Mouse (Mus musculus): Measurements from ENCODE around the gene Alpk3.

Gene Alpk3

GRCm38 (mm10) chr7:81074546-81074945 lies 17.1 kb downstream of the Alpk3 start:
- DNase-seq (ENCODE audit: low read depth) = no peak

DNA sequence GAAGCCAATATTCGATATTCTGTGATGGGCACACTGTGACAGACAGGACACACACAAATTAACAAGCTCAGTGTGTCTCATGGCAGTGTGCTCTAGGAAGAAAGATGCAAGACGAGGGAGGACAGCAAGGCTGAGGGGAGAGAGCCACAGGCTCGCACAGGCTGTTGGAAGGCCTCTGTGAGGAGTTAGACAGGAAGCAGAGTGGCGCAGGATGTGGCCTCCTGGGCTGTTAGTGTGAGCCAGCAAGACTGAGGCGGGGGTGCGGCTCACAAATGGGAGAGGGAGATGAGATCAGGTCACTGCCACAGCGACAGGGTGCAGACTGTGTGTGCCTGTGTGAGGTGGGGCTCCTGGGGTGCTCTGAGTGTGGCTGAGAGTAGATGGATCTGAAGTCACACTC lies 17.9 kb downstream of the Alpk3 start:
- no peak for DNase-seq (ENCODE audit: low read depth)

GRCm38 (mm10) chr7:81075732-81076131 lies 18.3 kb downstream of the Alpk3 start:
- no peak for DNase-seq (ENCODE audit: low read depth)

GRCm38 (mm10) chr7:81077009-81077408 lies 19.6 kb downstream of the Alpk3 start:
- no peak for DNase-seq (ENCODE audit: low read depth)

DNA sequence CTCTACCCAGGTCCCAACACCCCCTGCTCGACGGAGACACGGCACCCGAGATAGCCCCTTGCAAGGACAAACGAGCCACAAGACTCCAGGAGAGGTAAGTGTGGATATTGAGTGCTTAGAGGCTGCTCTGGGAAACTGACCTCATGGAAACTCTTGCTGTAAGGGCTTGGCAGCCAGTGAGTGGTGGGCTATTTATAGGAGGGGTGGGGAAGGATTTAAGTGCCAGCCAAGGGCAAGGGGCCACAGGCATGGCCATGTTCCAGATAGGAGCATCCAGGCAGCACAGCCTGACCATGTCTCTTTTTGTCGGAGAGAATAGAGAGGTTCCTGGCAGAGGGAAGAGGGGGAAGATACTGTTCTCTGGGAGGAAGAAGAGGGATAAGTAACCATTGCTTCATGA lies 21.3 kb downstream of the Alpk3 start:
- DNase-seq (ENCODE audit: low read depth) = no peak

GRCm38 (mm10) chr7:81093420-81093965 lies 36.1 kb downstream of the Alpk3 start:
- no peak for DNase-seq (ENCODE audit: low read depth)

GRCm38 (mm10) chr7:81094104-81094757 lies 36.8 kb downstream of the Alpk3 start:
- no peak for DNase-seq (ENCODE audit: low read depth)

DNA sequence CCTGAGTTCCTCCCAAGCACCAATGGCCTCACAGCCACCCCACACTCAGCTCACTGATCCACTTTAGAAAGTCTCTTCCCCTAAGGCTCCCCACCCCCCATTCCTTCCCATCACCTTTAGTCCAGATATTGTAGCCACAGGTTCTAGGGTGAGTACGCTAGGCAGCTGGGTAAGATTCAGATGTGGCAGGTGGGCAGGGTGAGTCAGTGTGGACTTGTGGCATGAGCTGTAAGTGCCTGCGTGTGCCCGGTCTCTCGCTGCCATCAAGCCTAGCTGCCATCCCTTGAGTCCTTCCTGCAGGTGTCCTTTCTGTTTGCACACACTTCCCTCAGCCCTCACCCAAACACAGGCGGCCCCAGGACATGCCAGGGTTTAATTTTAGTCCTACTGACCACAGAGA lies 42.9 kb downstream of the Alpk3 start:
- DNase-seq (ENCODE audit: low read depth) = no peak

DNA sequence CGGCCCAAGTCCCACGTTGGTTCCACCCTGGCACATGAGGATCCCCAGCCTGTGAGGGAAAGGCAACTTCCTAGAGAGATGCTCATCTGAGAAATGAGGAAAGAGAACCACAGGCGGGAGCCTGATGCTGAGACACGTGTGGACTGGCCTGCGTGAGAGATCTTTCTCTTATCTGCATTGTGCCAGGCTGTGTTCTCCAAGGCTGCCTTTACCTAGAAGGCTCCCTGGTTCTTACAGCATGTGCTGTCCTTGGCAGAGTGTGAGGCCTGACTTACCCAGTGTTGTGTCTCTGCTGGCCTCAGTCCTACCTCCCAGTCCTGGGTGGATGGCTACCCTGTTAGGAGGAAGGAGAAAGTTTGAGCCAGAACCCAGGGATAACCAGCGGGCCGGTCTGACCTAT lies 45.5 kb downstream of the Alpk3 start:
- DNase-seq (ENCODE audit: low read depth) = no peak

- no peak for DNase-seq (ENCODE audit: low read depth)
These were observed 48.1 kb downstream of the Alpk3 start for GRCm38 (mm10) chr7:81105525-81105924.

DNA sequence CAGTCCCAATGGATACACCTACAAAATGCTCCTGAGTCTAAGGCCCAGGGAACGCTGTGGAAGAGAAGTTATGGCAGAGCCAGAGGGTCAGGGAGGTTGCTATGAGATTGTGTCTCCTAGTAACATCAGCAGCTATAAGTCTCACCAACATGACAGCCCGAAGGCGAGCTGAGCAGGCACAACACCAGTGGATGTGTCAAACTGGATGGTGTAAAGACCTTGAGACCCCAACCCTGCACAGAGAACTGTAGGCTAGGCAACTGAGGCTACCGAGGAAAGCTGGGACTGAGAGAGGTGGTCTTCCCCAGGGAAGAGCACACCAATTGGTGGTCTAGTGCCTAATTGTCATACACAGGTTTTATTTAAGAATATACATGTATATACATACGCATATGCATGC lies 50.8 kb downstream of the Alpk3 start:
- no peak for DNase-seq (ENCODE audit: low read depth)

DNA sequence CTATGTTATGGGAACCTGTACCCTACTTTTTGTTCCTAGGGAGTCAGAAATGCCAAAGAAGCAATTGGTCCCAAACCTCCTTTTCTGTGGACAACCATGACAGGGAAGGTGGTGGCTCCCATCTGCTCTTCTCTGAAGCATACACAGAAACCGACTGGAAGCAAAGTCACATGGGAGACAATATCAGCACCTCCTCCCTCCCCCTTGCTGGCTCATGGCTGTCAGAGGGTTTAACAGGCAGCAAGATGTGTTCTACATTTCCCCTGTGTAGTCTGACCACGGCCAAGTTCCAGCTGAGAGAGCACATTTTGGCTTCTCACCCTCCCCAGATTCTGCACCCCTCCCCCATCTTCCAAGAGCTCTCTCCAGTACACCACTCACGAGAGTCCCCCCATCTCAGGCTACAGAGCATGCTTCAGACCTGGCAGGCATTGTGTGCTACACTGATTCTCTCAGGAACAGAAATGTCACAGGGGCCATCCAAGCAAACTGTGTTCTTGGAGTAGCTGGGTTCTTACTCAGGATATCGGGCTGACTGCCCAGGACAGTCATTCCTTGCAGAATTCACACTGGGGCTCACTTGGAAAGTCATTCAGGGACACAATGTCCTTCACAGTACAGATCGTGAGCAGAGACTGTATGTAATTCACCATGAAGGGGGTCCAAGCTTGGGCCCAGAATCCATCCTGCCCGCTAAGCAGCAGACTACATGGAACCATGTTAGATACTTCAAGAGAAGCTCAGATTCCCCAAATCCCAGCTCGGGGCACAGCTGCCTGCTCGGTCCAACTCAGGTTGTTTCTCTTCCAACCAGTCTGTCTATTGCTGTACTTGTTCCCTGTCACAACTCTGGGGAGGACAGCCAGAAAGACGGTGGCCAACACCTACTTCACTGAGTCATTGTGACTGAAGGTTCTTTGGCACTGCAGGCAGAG lies 52.6 kb downstream of the Alpk3 start:
- no peak for DNase-seq (ENCODE audit: low read depth)

GRCm38 (mm10) chr7:81110791-81111190 lies 53.4 kb downstream of the Alpk3 start:
- DNase-seq (ENCODE audit: low read depth) = no peak

DNA sequence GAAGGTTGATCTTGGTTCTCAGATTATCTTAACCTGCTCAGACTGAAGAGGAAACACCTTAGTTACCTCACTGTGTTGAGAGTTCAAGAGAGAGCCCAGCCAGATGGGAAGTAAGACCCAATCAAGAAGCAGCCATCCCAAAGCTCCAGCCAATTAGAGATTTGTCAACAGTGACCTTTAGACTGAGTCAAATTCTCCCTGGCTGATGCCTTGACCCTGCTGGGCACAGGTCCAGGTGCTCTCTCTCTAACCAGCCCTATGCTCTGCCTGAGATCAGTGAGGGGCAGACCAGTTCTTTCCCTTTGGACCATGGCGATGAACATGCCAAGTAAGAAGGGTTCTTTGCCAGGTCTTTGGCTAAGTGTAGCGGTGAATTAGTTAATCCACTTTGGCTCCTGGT lies 54.3 kb downstream of the Alpk3 start:
- DNase-seq (ENCODE audit: low read depth) = no peak

GRCm38 (mm10) chr7:81112686-81113360 lies 55.4 kb downstream of the Alpk3 start:
- DNase-seq (ENCODE audit: low read depth) = no peak

DNA sequence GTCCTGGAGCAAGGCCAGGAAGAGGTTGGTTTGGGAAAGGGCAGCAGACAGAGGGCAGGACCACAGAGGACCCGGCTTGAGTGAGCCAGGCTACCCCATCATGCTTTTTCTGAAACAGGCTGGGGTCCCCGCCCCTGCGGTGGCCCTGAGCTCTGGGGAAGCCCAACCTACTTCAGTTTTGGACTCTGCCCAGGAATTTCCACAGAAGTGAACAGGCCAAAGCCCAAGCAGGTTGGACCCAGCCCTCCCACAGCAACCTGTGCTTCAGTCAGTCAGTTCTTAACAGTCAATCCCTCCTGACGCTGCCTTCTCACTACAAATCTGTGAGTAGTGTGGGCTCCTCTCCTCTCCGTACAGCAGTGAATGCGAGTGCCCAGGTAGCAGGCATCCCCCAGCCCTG lies 57.2 kb downstream of the Alpk3 start, which contains the start of gene Slc28a1:
TSS of gene Slc28a1 (plus strand) at position 245 of the 400 bp plus-strand sequence.
- no peak for DNase-seq (ENCODE audit: low read depth)

DNA sequence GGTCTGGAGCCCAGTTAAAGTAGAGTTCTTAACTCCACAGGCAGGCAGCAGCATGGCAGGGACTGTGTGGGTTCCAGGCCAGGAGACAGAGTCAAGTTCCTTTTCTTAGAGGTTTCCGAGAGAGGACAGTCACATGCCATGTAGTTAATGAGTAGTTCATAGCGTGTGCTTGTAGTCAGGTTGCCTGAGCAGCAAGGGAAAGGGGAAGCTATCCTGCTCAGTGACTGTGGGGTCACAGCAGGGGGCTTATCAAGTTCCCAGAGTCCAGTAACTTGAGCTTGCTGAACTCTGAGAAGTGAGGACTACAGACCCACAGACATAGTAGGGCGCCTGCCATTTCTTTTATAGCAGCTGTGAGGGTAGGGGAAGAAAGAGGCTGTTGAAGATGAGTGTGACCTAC lies 63.7 kb downstream of the Alpk3 start:
- DNase-seq (ENCODE audit: low read depth) = no peak

DNA sequence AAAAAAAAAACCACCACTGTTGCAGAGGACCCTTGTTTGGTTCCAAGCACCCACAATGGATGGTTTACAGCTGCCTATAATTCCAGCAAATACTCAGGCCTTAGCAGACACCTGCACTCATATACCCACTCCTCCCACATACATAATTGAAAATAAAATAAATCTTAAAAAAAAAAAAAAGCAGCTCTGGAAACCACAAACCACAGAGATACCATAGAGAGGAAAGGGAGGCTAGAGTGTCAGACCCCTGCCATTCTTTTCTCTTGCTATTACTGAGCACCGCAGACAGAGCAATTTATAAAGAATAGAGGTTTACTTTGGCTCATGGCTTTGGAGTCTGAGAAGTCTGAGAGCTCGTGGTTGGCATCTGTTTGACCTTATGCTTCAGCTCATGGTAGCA lies 65.4 kb downstream of the Alpk3 start:
- no peak for DNase-seq (ENCODE audit: low read depth)

GRCm38 (mm10) chr7:81123553-81123952 lies 66.2 kb downstream of the Alpk3 start:
- no peak for DNase-seq (ENCODE audit: low read depth)

- no peak for DNase-seq (ENCODE audit: low read depth)
These were observed 67.4 kb downstream of the Alpk3 start for GRCm38 (mm10) chr7:81124773-81125172.

DNA sequence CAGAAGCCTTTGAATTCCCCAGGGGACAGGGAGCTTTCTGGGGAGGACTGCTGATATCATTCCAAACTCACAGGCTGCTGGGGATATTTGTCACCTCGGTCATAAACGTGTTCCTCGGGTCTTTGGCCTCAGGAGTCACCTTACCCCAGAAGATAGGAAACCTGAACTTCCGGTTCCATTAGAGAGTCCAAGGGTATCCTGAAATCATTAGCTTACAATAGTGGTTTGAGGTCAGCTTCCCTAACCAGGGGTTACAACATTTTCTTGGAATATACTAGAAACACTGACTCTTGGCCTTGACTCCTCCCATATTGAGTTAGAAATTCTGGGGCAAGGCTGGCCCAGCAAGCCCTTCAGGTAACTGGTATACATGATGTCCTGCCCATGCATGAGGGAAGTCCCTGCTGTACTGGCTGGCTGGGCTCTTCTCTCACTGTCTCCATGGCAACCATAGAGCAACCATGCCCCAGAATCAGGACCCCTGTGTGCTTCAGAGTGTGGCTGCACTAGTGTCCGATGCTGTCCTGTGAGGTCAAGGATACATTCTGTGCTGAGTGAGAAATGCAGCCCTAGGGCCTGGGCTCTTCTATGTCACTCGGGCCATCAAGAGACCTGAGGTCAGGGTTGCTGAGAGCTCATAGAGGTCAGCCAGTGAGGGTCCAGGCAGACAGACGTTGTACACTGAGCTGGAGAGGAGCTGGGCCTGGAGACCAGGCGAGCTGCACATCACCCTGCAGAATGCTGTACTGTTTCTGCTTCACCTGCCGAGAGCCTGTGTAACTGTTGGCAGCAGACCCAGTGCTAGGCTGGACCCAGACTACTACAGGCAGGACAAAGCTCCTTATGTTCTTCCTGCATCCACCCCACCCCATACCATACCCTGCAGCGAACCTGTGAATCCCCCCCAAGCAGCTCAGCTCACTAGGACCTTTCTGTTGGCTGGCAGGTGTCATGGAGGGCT lies 68.1 kb downstream of the Alpk3 start:
- DNase-seq (ENCODE audit: low read depth) = no peak

All from c-Kit-positive CD71-positive TER-119-negative erythroid progenitor cells, embryonic 14.5 days (primary cell).